Mouse (Mus musculus): ENCODE measurements around the gene Ikbip. TPM values are rescaled to one million over a fixed set of nuclear protein-coding genes. Genes with fewer than 3 reads are reported as not detected.
A peak's percentile ranks its signal among the peaks of the same experiment; 100 is the strongest.

Ikbip gene
- polyA plus RNA-seq, 1 experiment from 2014 or later, result 9.6 TPM

DNA sequence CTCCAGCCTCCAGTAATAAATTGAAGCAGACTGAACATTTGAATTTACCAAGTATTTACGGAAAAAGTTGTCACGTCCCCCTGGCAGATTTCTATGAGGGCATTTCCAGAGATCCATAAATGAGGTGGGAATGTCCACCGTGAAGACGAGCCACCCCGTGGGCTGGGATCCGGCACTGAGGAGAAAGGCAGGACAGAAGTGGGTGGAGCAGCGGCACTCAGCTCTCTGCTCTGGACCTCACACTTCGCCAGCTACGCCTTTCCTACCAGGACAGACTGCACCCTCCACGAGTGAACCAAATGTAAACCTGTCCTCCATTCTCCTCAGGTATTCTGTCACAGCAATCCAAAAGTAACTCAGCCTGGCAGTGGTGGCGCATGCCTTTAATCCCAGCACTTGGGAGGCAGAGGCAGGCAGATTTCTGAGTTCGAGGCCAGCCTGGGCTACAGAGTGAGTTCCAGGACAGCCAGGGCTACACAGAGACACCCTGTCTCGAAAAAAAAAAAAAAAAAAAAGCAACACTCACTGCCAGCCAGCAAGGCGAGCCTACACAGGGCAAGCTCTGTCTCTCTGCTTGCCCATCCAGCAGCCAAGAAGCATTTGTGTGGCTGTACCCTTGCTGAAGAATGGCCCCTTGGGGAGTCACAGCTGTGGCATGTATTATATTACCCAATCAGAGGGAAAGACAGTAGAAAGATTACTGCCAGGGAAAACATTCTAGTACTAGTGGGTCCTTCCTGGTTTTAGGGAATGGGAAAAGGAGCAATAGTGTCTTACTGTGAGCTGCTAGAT lies 20.3 kb downstream of the Ikbip start:
- DNase-seq (ENCODE audit: low spot score), result no peak
- ATAC-seq, result no peak
- Histone ChIP-seq H3K36me3 (ENCODE audit: control insufficient read depth, insufficient read depth, low read length) (no peaks in the 10 kb centered on the region), H3K9ac (ENCODE audit: low read length) (no peak overlapping the region), H3K4me1 (ENCODE audit: control insufficient read depth, insufficient read depth, low read length) (no peaks in the 10 kb centered on the region), H3K4me2 (ENCODE audit: low read length) (no peak overlapping the region), H3K9me3 (replicated peaks; ENCODE audit: control insufficient read depth, low read length) (no peaks in the 10 kb centered on the region), H3K27me3 (replicated peaks; ENCODE audit: control insufficient read depth, insufficient read depth, low read length) (no peaks in the 10 kb centered on the region), H3K27ac (ENCODE audit: low read depth, low read length) (no peak overlapping the region), H3K4me3 (ENCODE audit: low read depth, low read length) (no peak overlapping the region)
- 95% methylated on average over 14 of the region's 14 CpGs for WGBS

DNA sequence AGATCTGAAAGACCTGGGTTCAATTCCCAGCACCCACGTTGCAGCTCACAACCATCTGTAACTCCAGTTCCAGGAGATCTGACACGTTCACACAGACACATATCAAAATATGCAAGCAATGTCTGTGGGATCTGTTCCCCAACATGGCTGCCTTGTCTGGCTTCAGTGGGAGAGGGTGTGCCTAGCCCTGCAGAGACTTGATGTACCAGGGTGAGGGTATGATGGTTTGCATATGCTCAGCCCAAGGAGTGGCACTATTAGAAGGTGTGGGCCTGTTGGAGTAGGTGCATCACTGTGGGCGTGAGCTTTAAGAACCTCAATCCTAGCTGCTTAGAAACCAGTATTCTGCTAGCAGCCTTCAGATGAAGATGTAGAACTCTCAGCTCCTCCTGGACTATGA lies 23.2 kb downstream of the Ikbip start:
- WGBS, result 87% methylated on average over 3 of the region's 3 CpGs

DNA sequence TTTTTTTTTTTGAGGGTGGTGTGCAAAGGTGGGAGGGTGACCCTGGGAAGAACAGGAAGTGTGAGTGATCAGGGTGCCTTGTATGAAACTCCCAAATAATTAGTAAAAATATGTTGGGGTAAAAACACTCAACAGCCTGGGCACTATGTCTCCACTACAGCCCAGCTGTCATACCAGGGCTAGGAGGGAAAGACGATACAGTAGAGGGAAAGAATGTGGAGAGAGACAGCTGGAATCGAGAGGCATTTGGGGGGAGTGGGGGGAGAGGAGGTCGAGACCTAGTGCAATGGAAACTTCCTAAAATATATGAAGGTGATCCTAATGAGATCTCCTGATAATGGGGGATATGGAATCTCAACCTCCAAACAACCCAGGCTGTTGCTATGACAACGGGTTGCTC lies 27.1 kb downstream of the Ikbip start:
- Histone ChIP-seq H3K9ac (ENCODE audit: low read length) (no peak overlapping the region), H3K27ac (ENCODE audit: low read depth, low read length) (no peak overlapping the region), H3K36me3 (ENCODE audit: control insufficient read depth, insufficient read depth, low read length) (peaks cover 20% of the 10 kb centered on the region), H3K9me3 (replicated peaks; ENCODE audit: control insufficient read depth, low read length) (no peaks in the 10 kb centered on the region), H3K4me3 (ENCODE audit: low read depth, low read length) (no peak overlapping the region), H3K4me1 (ENCODE audit: control insufficient read depth, insufficient read depth, low read length) (no peaks in the 10 kb centered on the region), H3K4me2 (ENCODE audit: low read length) (no peak overlapping the region), H3K27me3 (replicated peaks; ENCODE audit: control insufficient read depth, insufficient read depth, low read length) (no peaks in the 10 kb centered on the region)
- WGBS, result 74% methylated on average over 4 of the region's 4 CpGs
- no peak for ATAC-seq
- DNase-seq (ENCODE audit: low spot score), result no peak

More for the DNA sequence above, 23.2 kb downstream of the Ikbip start:
- Histone ChIP-seq H3K4me2 (ENCODE audit: low read length) (no peak overlapping the region), H3K27ac (ENCODE audit: low read depth, low read length) (no peak overlapping the region), H3K4me1 (ENCODE audit: control insufficient read depth, insufficient read depth, low read length) (no peaks in the 10 kb centered on the region), H3K4me3 (ENCODE audit: low read depth, low read length) (no peak overlapping the region), H3K9me3 (replicated peaks; ENCODE audit: control insufficient read depth, low read length) (no peaks in the 10 kb centered on the region), H3K27me3 (replicated peaks; ENCODE audit: control insufficient read depth, insufficient read depth, low read length) (no peaks in the 10 kb centered on the region), H3K36me3 (ENCODE audit: control insufficient read depth, insufficient read depth, low read length) (no peaks in the 10 kb centered on the region), H3K9ac (ENCODE audit: low read length) (no peak overlapping the region)
- no peak for ATAC-seq
- DNase-seq (ENCODE audit: low spot score), result no peak

DNA sequence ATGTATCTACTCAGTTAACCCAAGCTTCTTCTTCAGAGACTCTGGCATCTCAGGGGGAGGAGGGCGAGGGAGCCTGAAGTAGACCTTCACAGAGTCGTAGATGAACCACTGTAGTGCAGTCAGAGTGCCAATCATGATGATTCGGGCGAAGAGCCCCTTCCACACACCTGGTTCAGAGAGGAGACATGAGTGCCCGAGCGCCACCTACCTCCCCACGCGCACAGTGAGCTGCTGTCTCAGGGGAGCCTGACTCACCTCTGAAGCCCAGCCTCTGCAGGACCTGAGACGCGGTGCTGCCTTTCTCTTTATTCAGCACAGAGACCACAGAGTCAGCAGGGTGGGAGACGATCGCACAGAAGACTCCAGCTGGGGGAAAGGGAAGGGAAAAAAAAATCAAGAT lies 34.2 kb downstream of the Ikbip start:
- Histone ChIP-seq H3K27me3 (replicated peaks; ENCODE audit: control insufficient read depth, insufficient read depth, low read length) (no peaks in the 10 kb centered on the region), H3K36me3 (ENCODE audit: control insufficient read depth, insufficient read depth, low read length) (peaks cover 80% of the 10 kb centered on the region), H3K9me3 (replicated peaks; ENCODE audit: control insufficient read depth, low read length) (no peaks in the 10 kb centered on the region), H3K4me1 (ENCODE audit: control insufficient read depth, insufficient read depth, low read length) (no peaks in the 10 kb centered on the region; the same call in 1 of the 2 replicates), H3K4me3 (ENCODE audit: low read depth, low read length) (no peak overlapping the region), H3K9ac (ENCODE audit: low read length) (no peak overlapping the region), H3K4me2 (ENCODE audit: low read length) (no peak overlapping the region), H3K27ac (ENCODE audit: low read depth, low read length) (no peak overlapping the region)
- ATAC-seq (no peak), DNase-seq (ENCODE audit: low spot score) (no peak)
- 92% methylated on average over 12 of the region's 12 CpGs for WGBS

DNA sequence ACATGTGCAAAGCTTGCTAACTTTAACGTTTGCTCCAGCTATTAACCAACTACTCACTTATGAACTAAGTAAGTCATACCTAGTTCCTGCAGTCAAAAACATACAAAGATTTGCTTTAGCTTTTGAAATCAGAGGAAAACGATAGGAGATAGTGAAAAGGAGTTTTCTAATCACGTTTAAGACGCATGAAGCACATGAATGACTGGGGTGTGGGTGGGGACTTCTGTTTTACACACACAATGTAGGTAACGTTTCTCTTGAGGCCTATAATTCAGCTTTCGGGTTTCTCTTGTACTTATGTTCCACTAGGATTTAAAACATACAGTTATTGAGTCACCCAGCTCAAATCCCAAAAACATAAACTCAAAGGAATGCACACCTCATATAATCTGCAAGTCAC lies 39.9 kb downstream of the Ikbip start:
- no peak for DNase-seq (ENCODE audit: low spot score)
- Histone ChIP-seq H3K4me3 (ENCODE audit: low read depth, low read length) (peak overlapping the region; percentile 99), H3K4me1 (ENCODE audit: control insufficient read depth, insufficient read depth, low read length) (peaks cover 10% of the 10 kb centered on the region), H3K9me3 (replicated peaks; ENCODE audit: control insufficient read depth, low read length) (no peaks in the 10 kb centered on the region), H3K27me3 (replicated peaks; ENCODE audit: control insufficient read depth, insufficient read depth, low read length) (no peaks in the 10 kb centered on the region), H3K9ac (ENCODE audit: low read length) (peak overlapping the region; percentile 97), H3K27ac (ENCODE audit: low read depth, low read length) (no peak overlapping the region), H3K36me3 (ENCODE audit: control insufficient read depth, insufficient read depth, low read length) (peaks cover 39% of the 10 kb centered on the region), H3K4me2 (ENCODE audit: low read length) (peak overlapping the region; percentile 81)
- ATAC-seq, result no peak
- 34% methylated on average over 6 of the region's 6 CpGs for WGBS

DNA sequence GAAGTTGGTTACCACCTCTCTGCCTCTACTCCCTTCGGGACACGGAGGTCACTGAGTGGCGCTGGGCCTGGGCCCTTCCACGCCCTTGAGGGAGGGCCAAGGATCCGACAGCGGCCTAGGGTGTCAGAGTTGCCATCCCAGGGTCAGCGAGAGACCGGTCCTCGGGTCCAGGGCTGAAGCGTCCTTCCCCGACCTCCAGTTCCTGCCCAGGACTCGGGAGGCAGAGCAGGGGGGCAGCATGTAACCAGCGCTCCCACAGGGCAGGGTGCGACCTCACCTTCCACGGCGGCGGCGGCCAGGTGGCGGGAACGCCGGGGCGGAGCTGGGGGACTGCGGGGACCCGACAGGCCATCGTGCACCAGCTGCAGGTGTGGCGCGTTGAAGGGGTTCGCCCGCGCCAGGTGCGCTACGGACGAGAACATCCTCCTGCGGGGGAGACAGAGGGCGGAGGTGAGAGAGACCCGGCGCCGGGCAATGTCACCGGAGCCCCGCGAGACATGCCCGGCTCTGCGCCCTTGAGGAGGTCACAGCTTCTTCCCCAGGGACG lies 40.6 kb downstream of the Ikbip start:
- DNase-seq (ENCODE audit: low spot score) (no peak), ATAC-seq (peak; percentile 59)
- H3K9me3 ChIP-seq (replicated peaks; ENCODE audit: control insufficient read depth, low read length), result no peaks in the 10 kb centered on the region
- H3K27ac ChIP-seq (ENCODE audit: low read depth, low read length), result peak overlapping the region; percentile 82
- H3K4me2 ChIP-seq (ENCODE audit: low read length), result peak overlapping the region; percentile 81
- peak overlapping the region; percentile 97 for H3K9ac ChIP-seq (ENCODE audit: low read length)
- H3K36me3 ChIP-seq (ENCODE audit: control insufficient read depth, insufficient read depth, low read length), result peaks cover 32% of the 10 kb centered on the region
- H3K4me3 ChIP-seq (ENCODE audit: low read depth, low read length), result peak overlapping the region; percentile 99
- WGBS, result under 1% methylated on average over 42 of the region's 44 CpGs
- H3K4me1 ChIP-seq (ENCODE audit: control insufficient read depth, insufficient read depth, low read length), result peaks cover 10% of the 10 kb centered on the region
- H3K27me3 ChIP-seq (replicated peaks; ENCODE audit: control insufficient read depth, insufficient read depth, low read length), result no peaks in the 10 kb centered on the region

DNA sequence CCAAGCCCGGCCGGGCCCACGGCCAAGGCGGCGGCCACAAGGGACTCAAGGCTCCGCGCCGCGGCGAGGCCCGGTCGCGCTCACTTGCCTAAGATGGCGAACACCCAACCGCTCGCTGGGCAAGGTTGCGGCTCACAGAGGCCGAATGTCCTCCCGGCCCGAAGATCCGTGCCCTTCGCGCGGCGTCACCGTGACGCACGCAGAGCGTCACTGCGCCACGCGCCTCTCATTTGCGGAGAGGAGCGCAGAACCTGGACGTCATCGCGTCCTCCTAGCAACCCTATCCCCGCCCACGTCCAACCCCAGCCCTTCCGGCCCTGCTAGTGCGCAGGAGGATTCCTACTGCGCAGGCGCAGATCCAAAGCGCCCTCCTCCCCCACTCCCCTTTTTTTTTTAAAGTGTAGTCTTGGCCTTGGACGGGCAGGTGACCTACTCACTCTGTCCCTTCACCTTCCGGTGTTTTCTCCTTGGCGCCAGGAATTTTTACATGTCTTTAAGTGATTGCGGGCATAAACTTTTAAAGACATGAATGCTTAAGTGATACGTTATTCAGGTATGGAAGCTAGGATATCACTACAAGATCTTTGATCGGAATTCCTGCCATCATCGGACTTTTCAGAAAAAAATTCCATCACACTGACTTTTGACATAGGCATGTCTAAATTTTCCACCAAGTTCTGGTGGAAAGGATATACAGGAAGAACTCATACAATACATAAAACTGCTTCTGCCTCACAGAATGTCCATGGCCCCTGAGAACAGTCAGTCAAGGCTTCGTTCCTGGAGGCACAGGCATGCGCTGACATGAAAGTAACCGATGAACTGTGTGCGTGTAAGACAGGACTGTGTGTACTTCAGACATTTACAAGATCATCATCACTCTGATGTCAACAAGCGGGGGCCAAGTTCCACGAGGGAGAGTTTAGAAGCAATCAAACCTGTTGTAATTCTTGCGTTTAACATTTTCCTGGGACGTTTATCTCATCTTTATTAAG lies 41.4 kb downstream of the Ikbip start, which contains the start of gene Slc25a3:
Gene Slc25a3 (minus strand): TSS at position 232 of the 995 bp plus-strand sequence.
- ATAC-seq, result peak; percentile 100
- peak; percentile 99 for DNase-seq (ENCODE audit: low spot score)
- Histone ChIP-seq H3K27ac (ENCODE audit: low read depth, low read length) (peak within 1 kb of the TSS; percentile 82), H3K36me3 (ENCODE audit: control insufficient read depth, insufficient read depth, low read length) (peaks cover 24% of the 10 kb centered on the region), H3K4me2 (ENCODE audit: low read length) (peak within 1 kb of the TSS; percentile 81), H3K4me1 (ENCODE audit: control insufficient read depth, insufficient read depth, low read length) (peaks cover 10% of the 10 kb centered on the region), H3K9me3 (replicated peaks; ENCODE audit: control insufficient read depth, low read length) (no peaks in the 10 kb centered on the region), H3K4me3 (ENCODE audit: low read depth, low read length) (peak within 1 kb of the TSS; percentile 99), H3K27me3 (replicated peaks; ENCODE audit: control insufficient read depth, insufficient read depth, low read length) (no peaks in the 10 kb centered on the region), H3K9ac (ENCODE audit: low read length) (peak within 1 kb of the TSS; percentile 97)
- 14% methylated on average over 59 of the region's 59 CpGs for WGBS

DNA sequence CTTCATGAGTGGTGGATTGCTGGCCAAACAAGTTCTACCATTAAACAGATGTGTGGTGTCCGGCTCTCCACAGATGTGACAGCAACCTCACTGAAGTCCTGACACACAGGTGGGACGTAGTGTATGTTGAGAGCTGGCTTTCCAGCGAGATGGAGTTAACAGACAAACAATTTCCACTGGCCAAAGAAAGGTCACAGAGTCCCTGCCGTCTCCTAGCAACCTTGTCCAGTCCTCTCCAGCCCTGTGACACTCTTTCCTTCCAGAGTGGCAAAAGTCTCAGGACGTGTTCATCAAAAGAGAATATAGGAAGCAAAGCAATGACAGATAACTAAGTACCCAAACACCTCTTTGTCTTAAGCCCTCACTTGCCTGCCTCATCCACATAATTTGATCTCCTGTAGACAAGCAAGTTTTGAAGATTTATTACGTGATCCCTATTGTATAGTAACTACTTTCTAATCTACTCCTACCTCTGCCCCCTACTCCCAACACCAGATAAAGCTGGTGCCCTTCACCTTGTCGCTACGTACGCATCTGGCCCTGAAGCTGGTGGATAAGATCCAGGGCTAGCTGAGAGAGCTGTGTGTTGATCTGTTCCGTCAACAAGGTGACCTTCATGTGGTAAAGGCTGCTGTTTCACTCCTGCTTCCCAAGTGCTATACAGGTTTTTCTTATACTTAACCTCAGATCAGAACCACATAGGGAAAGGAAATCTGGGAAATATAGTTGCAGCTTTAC lies 44.0 kb downstream of the Ikbip start:
- peaks cover 3% of the 10 kb centered on the region for H3K36me3 ChIP-seq (ENCODE audit: control insufficient read depth, insufficient read depth, low read length)
- ATAC-seq (no peak), DNase-seq (ENCODE audit: low spot score) (no peak)
- H3K4me3 ChIP-seq (ENCODE audit: low read depth, low read length), result no peak overlapping the region
- no peaks in the 10 kb centered on the region for H3K27me3 ChIP-seq (replicated peaks; ENCODE audit: control insufficient read depth, insufficient read depth, low read length)
- WGBS, result 83% methylated on average over 10 of the region's 10 CpGs
- H3K4me2 ChIP-seq (ENCODE audit: low read length), result no peak overlapping the region
- H3K9me3 ChIP-seq (replicated peaks; ENCODE audit: control insufficient read depth, low read length), result no peaks in the 10 kb centered on the region
- no peak overlapping the region for H3K9ac ChIP-seq (ENCODE audit: low read length)
- H3K27ac ChIP-seq (ENCODE audit: low read depth, low read length), result no peak overlapping the region
- peaks cover 10% of the 10 kb centered on the region for H3K4me1 ChIP-seq (ENCODE audit: control insufficient read depth, insufficient read depth, low read length)

All from forebrain, embryonic 14.5 days (tissue).